Mouse (Mus musculus) E14TG2a.4 (cell line): Measurements from ENCODE around the gene Acsm3.

Experiments used
- CTCF ChIP-seq: conservative IDR thresholded peaks from 2 replicates; pipeline ENCODE4 v1.5.1; 2014; ENCODE audit warnings: low read length
- NANOG ChIP-seq: IDR thresholded peaks from 2 replicates; pipeline ENCODE4 v1.6.1; 2014; ENCODE audit warnings: borderline replicate concordance, low read length, mixed read lengths
- POU5F1 ChIP-seq: IDR thresholded peaks from 2 replicates; pipeline ENCODE4 v1.6.1; 2014; ENCODE audit warnings: low read length, borderline replicate concordance

DNA sequence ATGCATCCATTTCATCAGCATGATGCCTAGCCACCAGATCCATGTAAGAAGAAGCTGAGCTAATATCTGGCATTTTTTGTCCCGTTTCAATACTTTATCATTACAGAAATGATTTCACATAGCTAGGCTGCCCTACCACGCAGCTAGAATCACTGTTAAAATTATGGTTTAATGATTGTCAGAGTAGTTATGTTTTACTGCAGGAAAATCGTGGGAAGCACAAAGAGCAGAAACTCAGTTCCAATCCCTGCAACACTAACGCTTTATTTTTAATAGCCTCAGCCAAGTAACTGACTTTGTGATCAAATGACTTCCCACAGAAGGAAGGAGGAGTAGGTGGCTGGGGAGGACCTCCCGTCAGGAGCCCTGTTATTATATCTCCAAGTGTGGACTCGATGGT lies 6.3 kb downstream of the Acsm3 start:
- TF ChIP-seq CTCF, result no peak
- no peak for TF ChIP-seq POU5F1
- no peak for TF ChIP-seq NANOG
